Mouse (Mus musculus): ENCODE results near the gene Slit3.

The Slit3 gene

GRCm38 (mm10) chr11:35624515-35625270 is 503.7 kb downstream of the Slit3 start:
- no peak for DNase-seq (ENCODE audit: low read depth, low spot score)

- DNase-seq (ENCODE audit: low read depth, low spot score): no peak
Measured at GRCm38 (mm10) chr11:35625576-35625975, 504.6 kb downstream of the Slit3 start.

- peak; percentile 63 for DNase-seq (ENCODE audit: low read depth, low spot score)
Measured at GRCm38 (mm10) chr11:35626161-35626885, 505.3 kb downstream of the Slit3 start.

- DNase-seq (ENCODE audit: low read depth, low spot score): peak; percentile 10
Measured at GRCm38 (mm10) chr11:35627815-35628214, 506.8 kb downstream of the Slit3 start.

GRCm38 (mm10) chr11:35632262-35632661 is 511.2 kb downstream of the Slit3 start:
- no peak for DNase-seq (ENCODE audit: low read depth, low spot score)

- DNase-seq (ENCODE audit: low read depth, low spot score): no peak
Measured at GRCm38 (mm10) chr11:35637102-35637501, 516.1 kb downstream of the Slit3 start.

GRCm38 (mm10) chr11:35638862-35639384 is 517.9 kb downstream of the Slit3 start:
- no peak for DNase-seq (ENCODE audit: low read depth, low spot score)

- peak; percentile 25 for DNase-seq (ENCODE audit: low read depth, low spot score)
Measured at GRCm38 (mm10) chr11:35639428-35639827, 518.4 kb downstream of the Slit3 start.

GRCm38 (mm10) chr11:35651286-35651685 is 530.3 kb downstream of the Slit3 start:
- DNase-seq (ENCODE audit: low read depth, low spot score): no peak

- no peak for DNase-seq (ENCODE audit: low read depth, low spot score)
Measured at GRCm38 (mm10) chr11:35655836-35656235, 534.8 kb downstream of the Slit3 start.

- no peak for DNase-seq (ENCODE audit: low read depth, low spot score)
Measured at GRCm38 (mm10) chr11:35657582-35657981, 536.6 kb downstream of the Slit3 start.

- DNase-seq (ENCODE audit: low read depth, low spot score): no peak
Measured at GRCm38 (mm10) chr11:35660967-35661366, 539.9 kb downstream of the Slit3 start.

GRCm38 (mm10) chr11:35662945-35663344 is 541.9 kb downstream of the Slit3 start:
- no peak for DNase-seq (ENCODE audit: low read depth, low spot score)

GRCm38 (mm10) chr11:35663661-35664060 is 542.6 kb downstream of the Slit3 start:
- DNase-seq (ENCODE audit: low read depth, low spot score): no peak

GRCm38 (mm10) chr11:35664991-35665390 is 544.0 kb downstream of the Slit3 start:
- DNase-seq (ENCODE audit: low read depth, low spot score): no peak

GRCm38 (mm10) chr11:35667428-35667827 is 546.4 kb downstream of the Slit3 start:
- DNase-seq (ENCODE audit: low read depth, low spot score): no peak

GRCm38 (mm10) chr11:35668138-35668537 is 547.1 kb downstream of the Slit3 start:
- no peak for DNase-seq (ENCODE audit: low read depth, low spot score)

- DNase-seq (ENCODE audit: low read depth, low spot score): no peak
Measured at GRCm38 (mm10) chr11:35668750-35669149, 547.7 kb downstream of the Slit3 start.

- DNase-seq (ENCODE audit: low read depth, low spot score): no peak
Measured at GRCm38 (mm10) chr11:35669536-35669935, 548.5 kb downstream of the Slit3 start.

GRCm38 (mm10) chr11:35670181-35670580 is 549.2 kb downstream of the Slit3 start:
- no peak for DNase-seq (ENCODE audit: low read depth, low spot score)

- no peak for DNase-seq (ENCODE audit: low read depth, low spot score)
Measured at GRCm38 (mm10) chr11:35670746-35671145, 549.7 kb downstream of the Slit3 start.

GRCm38 (mm10) chr11:35673050-35673449 is 552.0 kb downstream of the Slit3 start:
- no peak for DNase-seq (ENCODE audit: low read depth, low spot score)

- DNase-seq (ENCODE audit: low read depth, low spot score): no peak
Measured at GRCm38 (mm10) chr11:35674242-35674641, 553.2 kb downstream of the Slit3 start.
